Comparison of ENCODE assay signal across 9 mouse cellular contexts in the genomic region with DNA sequence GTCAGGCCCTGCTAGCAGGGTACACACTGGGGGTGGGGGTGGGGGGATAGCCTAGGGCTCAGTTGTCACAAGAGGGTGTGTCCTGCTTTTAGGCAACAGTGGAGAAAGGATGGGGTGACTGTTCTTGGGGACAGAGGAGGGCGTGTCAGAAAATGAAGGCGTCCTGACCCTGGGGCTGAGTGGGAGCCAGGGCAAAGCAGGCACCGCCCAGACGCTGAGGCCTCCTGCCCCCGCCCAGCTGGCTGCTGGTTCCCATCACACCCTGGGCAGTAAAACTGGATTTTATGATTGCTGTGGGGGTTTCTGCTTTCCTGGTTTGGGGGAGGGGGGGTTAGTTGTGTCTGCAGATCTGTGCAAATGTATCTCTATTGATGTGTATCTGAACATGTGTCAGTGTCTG. TPM values are rescaled to one million over a fixed set of nuclear protein-coding genes. Genes with fewer than 3 reads are reported as not detected.
DNase-seq lines count a peak whose midpoint lies in the region; ATAC-seq lines count a peak whose summit lies in the region.
"Had no signal": no experiment of that assay in that cellular context is flagged by ENCODE, and none has a peak within 500 bp of the region (broad histone marks: within the 10 kb centered on the region; RNA-seq: fewer than 3 reads in every experiment).

No protein-coding gene starts in this region.

- ATAC-seq in heart, embryonic 13.5 days (ENCODE audit: extremely low read depth, insufficient number of reproducible peaks, low FRiP score, low TSS enrichment) = no peak
- no peak for ATAC-seq in liver, embryonic 11.5 days (replicated peaks; ENCODE audit: low FRiP score)
- no peak for ATAC-seq in midbrain, embryonic 16.5 days

- peaks cover 34% of the 10 kb centered on the region for H3K4me1 ChIP-seq in heart, embryonic 13.5 days
- peaks cover 26% of the 10 kb centered on the region for H3K4me1 ChIP-seq in liver, embryonic 11.5 days (replicated peaks; ENCODE audit: control insufficient read depth, insufficient read depth, low read length)
- peaks cover 7% of the 10 kb centered on the region for H3K4me1 ChIP-seq in midbrain, embryonic 16.5 days (ENCODE audit: control insufficient read depth, insufficient read depth, low read length)
- H3K4me1 ChIP-seq in midbrain, embryonic 10.5 days = peaks cover 27% of the 10 kb centered on the region

- DNase-seq in 3T3-L1 (ENCODE audit: low read depth, low spot score) = peak; percentile 69
- peak; percentile 63 for DNase-seq in c-Kit-positive CD71-positive TER-119-negative erythroid progenitor cells, embryonic 14.5 days (ENCODE audit: low read depth)
- no peak for DNase-seq in liver, embryonic 11.5 days (ENCODE audit: low spot score)
- peak; percentile 32 to 36 for DNase-seq in spleen, postnatal 14 days (ENCODE audit: low spot score in 2 of 2)
- no peak for DNase-seq in retina, embryonic 14.5 days (ENCODE audit: low spot score)
- no peak for DNase-seq in midbrain, embryonic 10.5 days (ENCODE audit: low spot score)

- H3K9ac ChIP-seq in heart, embryonic 13.5 days = peak overlapping the region; percentile 11; the same call in 1 of the 2 replicates
- 0 out of 2 replicates have a peak overlapping the region, but pooled peaks have one; percentile 12 for H3K9ac ChIP-seq in liver, embryonic 11.5 days (ENCODE audit: low read depth, low read length)
- H3K9ac ChIP-seq in midbrain, embryonic 16.5 days (ENCODE audit: low read depth, low read length) = no peak overlapping the region

- peaks cover 27% of the 10 kb centered on the region for H3K27me3 ChIP-seq in heart, embryonic 13.5 days (replicated peaks)
- H3K27me3 ChIP-seq in liver, embryonic 11.5 days (replicated peaks; ENCODE audit: control insufficient read depth, insufficient read depth, low read length) = no peaks in the 10 kb centered on the region; the same call in none of the 2 replicates
- peaks cover 2% of the 10 kb centered on the region; the same call in 1 of the 2 replicates for H3K27me3 ChIP-seq in midbrain, embryonic 16.5 days (ENCODE audit: control insufficient read depth, insufficient read depth, low read depth, low read length)
- peaks cover 50% of the 10 kb centered on the region for H3K27me3 ChIP-seq in midbrain, embryonic 10.5 days (ENCODE audit: low read depth, poor library complexity, severe bottlenecking)
- H3K27me3 ChIP-seq: neural tube, embryonic 13.5 days had no signal

- H3K27ac ChIP-seq in heart, embryonic 13.5 days (replicated peaks) = peak overlapping the region; percentile 78; the same call in 1 of the 2 replicates
- H3K27ac ChIP-seq in liver, embryonic 11.5 days (ENCODE audit: low read depth, low read length) = peak overlapping the region; percentile 73; the same call in 1 of the 2 replicates
- H3K27ac ChIP-seq in midbrain, embryonic 16.5 days (ENCODE audit: low read length) = no peak overlapping the region
- no peak overlapping the region; the same call in 1 of the 2 replicates for H3K27ac ChIP-seq in midbrain, embryonic 10.5 days (replicated peaks)

- H3K9me3 ChIP-seq in heart, embryonic 13.5 days = no peaks in the 10 kb centered on the region
- no peaks in the 10 kb centered on the region for H3K9me3 ChIP-seq in liver, embryonic 11.5 days (ENCODE audit: control insufficient read depth, low read length)
- H3K9me3 ChIP-seq in midbrain, embryonic 16.5 days (replicated peaks; ENCODE audit: control insufficient read depth, low read length, poor library complexity, severe bottlenecking) = no peaks in the 10 kb centered on the region
- H3K9me3 ChIP-seq in midbrain, embryonic 10.5 days (replicated peaks) = no peaks in the 10 kb centered on the region
- H3K9me3 ChIP-seq: neural tube, embryonic 13.5 days had no signal

- no peaks in the 10 kb centered on the region for H3K36me3 ChIP-seq in heart, embryonic 13.5 days
- no peaks in the 10 kb centered on the region for H3K36me3 ChIP-seq in liver, embryonic 11.5 days (ENCODE audit: control insufficient read depth, insufficient read depth, low read length)
- no peaks in the 10 kb centered on the region for H3K36me3 ChIP-seq in midbrain, embryonic 16.5 days (ENCODE audit: control insufficient read depth, insufficient read depth, low read length)
- H3K36me3 ChIP-seq in midbrain, embryonic 10.5 days = no peaks in the 10 kb centered on the region
- H3K36me3 ChIP-seq: neural tube, embryonic 13.5 days had no signal

- H3K4me2 ChIP-seq in heart, embryonic 13.5 days = no peak overlapping the region
- H3K4me2 ChIP-seq in liver, embryonic 11.5 days = no peak overlapping the region
- H3K4me2 ChIP-seq in midbrain, embryonic 16.5 days (ENCODE audit: low read length) = no peak overlapping the region

- H3K4me3 ChIP-seq in heart, embryonic 13.5 days = no peak overlapping the region
- H3K4me3 ChIP-seq in liver, embryonic 11.5 days (ENCODE audit: low read depth, low read length) = no peak overlapping the region
- H3K4me3 ChIP-seq in midbrain, embryonic 16.5 days (ENCODE audit: low read depth, low read length) = no peak overlapping the region
- no peak overlapping the region for H3K4me3 ChIP-seq in midbrain, embryonic 10.5 days
- H3K4me3 ChIP-seq: neural tube, embryonic 13.5 days had no signal

- 68% methylated on average over 5 of the region's 5 CpGs for WGBS in heart, embryonic 13.5 days
- WGBS in liver, embryonic 11.5 days = 45% methylated on average over 5 of the region's 5 CpGs
- WGBS in midbrain, embryonic 16.5 days = 79% methylated on average over 5 of the region's 5 CpGs
- WGBS in midbrain, embryonic 10.5 days = 71% methylated on average over 5 of the region's 5 CpGs

RNA-seq across cellular contexts. Expression of a gene that starts 21.9 kb away (rescaled TPM):
- polyA plus RNA-seq in heart, embryonic 13.5 days (2015; fragmentation: Nextera tagmentation; extraction: Ambion mirVana) = not detected in 2 replicates
- polyA plus RNA-seq in liver, embryonic 11.5 days (2014; fragmentation: Nextera tagmentation; extraction: Ambion mirVana) = not detected in 2 replicates
- polyA plus RNA-seq in midbrain, embryonic 16.5 days (2015; fragmentation: Nextera tagmentation; extraction: Ambion mirVana) = not detected in 2 replicates
- polyA plus RNA-seq in midbrain, embryonic 10.5 days (2016; fragmentation: Nextera tagmentation; extraction: Ambion mirVana) = not detected in 2 replicates
- polyA plus RNA-seq: neural tube, embryonic 13.5 days had no signal

RNA-seq across cellular contexts. Expression of a gene that starts 28.3 kb away (rescaled TPM):
- polyA plus RNA-seq in heart, embryonic 13.5 days (2015; fragmentation: Nextera tagmentation; extraction: Ambion mirVana) = 21.7 and 24.9 TPM in 2 replicates
- 103 TPM in 2 replicates for polyA plus RNA-seq in liver, embryonic 11.5 days (2014; fragmentation: Nextera tagmentation; extraction: Ambion mirVana)
- 2.2 TPM in 2 replicates for polyA plus RNA-seq in midbrain, embryonic 16.5 days (2015; fragmentation: Nextera tagmentation; extraction: Ambion mirVana)
- polyA plus RNA-seq in midbrain, embryonic 10.5 days (2016; fragmentation: Nextera tagmentation; extraction: Ambion mirVana) = 18.5 and 21.9 TPM in 2 replicates

RNA-seq across cellular contexts. Expression of a gene that starts 35.9 kb away (rescaled TPM):
- 0.45 and 0.56 TPM in 2 replicates for polyA plus RNA-seq in heart, embryonic 13.5 days (2015; fragmentation: Nextera tagmentation; extraction: Ambion mirVana)
- 0.08 TPM in 1 of 2 replicates, not detected in the other for polyA plus RNA-seq in liver, embryonic 11.5 days (2014; fragmentation: Nextera tagmentation; extraction: Ambion mirVana)
- 0.25 and 0.51 TPM in 2 replicates for polyA plus RNA-seq in midbrain, embryonic 16.5 days (2015; fragmentation: Nextera tagmentation; extraction: Ambion mirVana)
- polyA plus RNA-seq in midbrain, embryonic 10.5 days (2016; fragmentation: Nextera tagmentation; extraction: Ambion mirVana) = 0.07 and 0.20 TPM in 2 replicates

RNA-seq across cellular contexts. Expression of a gene that starts 51.5 kb away (rescaled TPM):
- polyA plus RNA-seq in heart, embryonic 13.5 days (2015; fragmentation: Nextera tagmentation; extraction: Ambion mirVana) = 0.06 and 0.07 TPM in 2 replicates
- not detected in 2 replicates for polyA plus RNA-seq in liver, embryonic 11.5 days (2014; fragmentation: Nextera tagmentation; extraction: Ambion mirVana)
- polyA plus RNA-seq in midbrain, embryonic 16.5 days (2015; fragmentation: Nextera tagmentation; extraction: Ambion mirVana) = not detected in 2 replicates
- not detected in 2 replicates for polyA plus RNA-seq in midbrain, embryonic 10.5 days (2016; fragmentation: Nextera tagmentation; extraction: Ambion mirVana)

RNA-seq across cellular contexts. Expression of a gene that starts 52.0 kb away (rescaled TPM):
- 34.6 and 36.0 TPM in 2 replicates for polyA plus RNA-seq in heart, embryonic 13.5 days (2015; fragmentation: Nextera tagmentation; extraction: Ambion mirVana)
- 110 and 113 TPM in 2 replicates for polyA plus RNA-seq in liver, embryonic 11.5 days (2014; fragmentation: Nextera tagmentation; extraction: Ambion mirVana)
- 3.8 and 5.1 TPM in 2 replicates for polyA plus RNA-seq in midbrain, embryonic 16.5 days (2015; fragmentation: Nextera tagmentation; extraction: Ambion mirVana)
- polyA plus RNA-seq in midbrain, embryonic 10.5 days (2016; fragmentation: Nextera tagmentation; extraction: Ambion mirVana) = 11.4 and 21.0 TPM in 2 replicates

Comparison
In these comparisons a context has a peak if more than half of its experiments do, and no peak if none do; other contexts are left out.
1. DNase-seq: peak in 3T3-L1 (single experiment), c-Kit-positive CD71-positive TER-119-negative erythroid progenitor cells, embryonic 14.5 days (single experiment) and spleen, postnatal 14 days (2 of 2); none in liver, embryonic 11.5 days (single experiment), retina, embryonic 14.5 days (single experiment) and midbrain, embryonic 10.5 days (single experiment).
2. H3K27ac ChIP-seq: peak in heart, embryonic 13.5 days (single experiment) and liver, embryonic 11.5 days (single experiment); none in midbrain, embryonic 16.5 days (single experiment) and midbrain, embryonic 10.5 days (single experiment).